Mouse (Mus musculus): ENCODE data around the gene Hbs1l.

Hbs1l gene

DNA sequence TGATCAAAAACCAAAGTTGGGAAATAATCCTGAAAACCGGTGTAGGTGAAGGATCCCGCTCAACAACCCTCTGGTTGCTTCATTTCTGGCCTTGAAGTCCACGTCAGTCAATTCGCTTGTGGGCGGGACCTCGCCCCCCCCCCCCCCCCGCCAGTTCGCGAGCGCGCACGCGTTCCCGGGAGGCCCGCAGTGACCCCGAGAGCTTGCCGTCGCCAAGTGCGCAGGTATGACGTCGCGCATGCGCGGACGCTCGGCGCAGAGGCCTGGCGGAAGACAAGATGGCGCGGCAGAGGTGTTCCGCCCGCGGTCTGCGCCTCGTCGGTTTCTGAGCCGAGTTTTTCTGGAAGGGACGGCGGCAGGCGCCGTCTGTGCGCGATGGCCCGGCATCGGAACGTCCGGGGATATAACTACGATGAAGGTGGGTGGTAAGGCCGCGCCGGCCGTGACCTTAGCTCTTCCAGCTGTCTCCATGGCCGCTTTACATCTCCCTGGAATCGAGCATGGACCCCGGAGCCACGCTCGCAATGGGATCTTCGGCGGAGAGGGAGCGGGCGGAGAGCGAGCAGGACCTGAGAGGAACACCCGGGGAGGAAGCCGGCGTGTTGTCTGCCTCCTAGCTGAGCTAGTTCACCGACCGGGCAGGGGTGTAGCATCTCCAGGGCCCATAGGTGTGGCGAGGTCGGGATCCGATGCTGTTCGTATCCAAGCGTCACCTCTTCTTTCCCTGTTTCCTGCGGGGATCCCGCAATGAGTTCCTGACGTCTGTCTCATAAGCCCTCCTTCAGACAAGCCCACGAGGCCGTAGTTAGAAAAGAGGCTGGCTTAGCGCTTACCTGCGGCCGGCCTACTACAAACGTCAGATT, at the start of gene Hbs1l:
Gene Hbs1l, plus strand, starts transcription at position 221 of the 863 bp plus-strand sequence.
- peak; percentile 94 for DNase-seq

DNA sequence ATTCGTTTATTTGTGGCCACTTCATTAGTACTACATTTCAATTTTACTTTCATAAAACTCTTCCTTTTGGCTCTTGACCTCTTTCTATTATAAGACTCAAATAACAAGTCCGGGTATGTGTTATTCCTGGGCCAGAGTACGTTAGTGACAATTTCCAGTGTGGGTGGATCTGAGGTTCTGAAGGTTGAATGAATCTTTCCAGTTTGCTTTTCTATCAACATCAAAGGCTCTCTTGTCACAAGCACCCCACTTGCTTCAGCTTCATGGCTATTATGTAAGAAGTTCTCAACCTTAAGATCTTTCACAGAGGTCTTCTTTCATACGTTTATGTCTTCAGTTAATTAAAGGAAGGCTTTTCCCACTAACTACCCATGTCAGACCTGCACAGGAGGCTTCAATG, 47.2 kb upstream of the Hbs1l start:
- DNase-seq = no peak

DNA sequence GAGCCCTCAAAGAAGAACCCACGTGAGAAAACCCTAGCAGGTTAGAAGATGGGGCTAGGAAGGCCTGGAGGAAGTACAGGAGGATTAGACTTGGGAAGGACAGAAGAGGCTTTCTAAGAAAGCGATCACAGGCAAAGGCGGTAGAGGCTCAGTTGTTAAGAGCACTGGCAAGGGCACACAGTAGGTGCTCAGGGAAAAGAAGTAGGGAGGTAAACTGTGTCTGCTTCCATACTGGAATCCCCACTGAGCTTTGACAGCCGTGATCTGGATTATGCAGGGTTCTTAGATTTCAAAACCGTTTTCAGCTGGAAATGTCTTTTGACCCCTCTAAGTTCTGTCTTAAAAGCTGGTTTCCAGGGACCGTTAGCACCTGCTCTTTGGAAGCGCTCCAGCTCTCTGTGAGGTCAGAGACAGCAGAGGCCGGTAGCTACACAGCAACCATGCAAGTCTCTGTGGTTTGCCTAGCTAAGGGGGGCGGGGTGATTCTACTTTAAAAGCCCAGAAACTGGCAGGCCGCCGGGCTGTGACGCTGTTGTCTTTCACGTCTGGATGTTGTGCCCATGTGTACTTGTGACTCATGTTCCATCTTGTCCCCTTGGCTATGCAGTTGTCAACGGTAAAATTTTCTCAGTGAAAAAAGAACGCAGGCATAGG, 43.8 kb upstream of the Hbs1l start:
- DNase-seq = peak; percentile 36

DNA sequence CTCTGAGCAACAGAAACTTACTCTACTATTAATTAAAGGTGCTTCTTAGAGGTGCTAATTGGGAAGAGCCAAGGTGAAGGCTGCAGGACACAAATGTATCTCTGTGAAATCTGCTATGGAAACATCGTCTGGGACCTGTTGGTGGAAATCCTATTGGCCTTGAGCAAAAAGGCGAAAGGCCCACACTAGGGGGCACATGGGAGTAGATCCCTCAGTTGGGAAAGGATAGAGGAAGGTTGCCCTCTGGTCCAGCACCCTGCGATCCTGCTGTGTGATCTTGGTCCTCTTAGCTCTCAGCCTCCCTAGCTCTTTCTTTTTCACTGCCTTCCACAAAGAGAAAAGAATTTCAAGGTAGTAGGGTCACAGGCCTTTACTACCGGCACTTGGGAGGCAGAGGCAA, 43.0 kb upstream of the Hbs1l start:
- no peak for DNase-seq

DNA sequence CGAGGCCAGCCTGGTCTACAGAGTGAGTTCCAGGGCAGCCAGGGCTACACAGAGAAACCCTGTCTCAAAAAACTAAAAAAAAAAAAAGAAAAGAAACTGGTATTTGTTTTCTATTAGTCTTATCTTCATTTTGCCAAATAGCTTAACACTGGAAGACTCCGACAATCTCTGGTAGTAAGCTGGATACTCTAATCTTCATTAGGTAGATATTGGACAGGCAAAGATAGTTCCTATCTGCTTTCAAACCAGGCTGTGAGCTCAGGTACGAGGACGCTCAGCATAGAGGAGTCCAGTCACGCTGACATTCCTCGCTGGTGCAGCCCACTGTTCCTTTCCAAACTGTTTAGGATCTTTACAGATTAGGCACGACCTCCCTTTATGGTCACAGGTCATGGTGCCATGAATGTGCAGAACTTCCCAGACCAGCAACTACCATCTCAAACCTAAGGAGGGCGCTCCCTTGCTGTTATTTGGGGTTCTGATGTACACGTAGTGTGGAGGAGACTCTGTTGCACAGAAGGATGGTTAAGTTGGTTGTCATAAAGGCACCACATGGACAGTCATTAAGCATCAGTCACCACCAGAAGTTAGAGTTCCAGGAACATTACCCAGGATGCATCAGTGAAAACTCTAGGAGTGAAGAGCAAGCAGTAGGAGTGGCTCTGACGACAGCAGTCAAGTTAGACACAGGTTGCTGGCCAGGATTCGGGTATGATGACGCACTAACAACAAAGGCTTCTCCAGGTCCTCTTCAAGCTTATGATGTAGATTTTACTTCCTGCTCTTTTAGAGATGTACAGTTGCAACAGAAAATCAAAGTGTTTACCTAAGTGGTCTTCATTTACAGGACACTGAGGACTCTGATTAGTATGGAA, 41.3 kb upstream of the Hbs1l start:
- no peak for DNase-seq

DNA sequence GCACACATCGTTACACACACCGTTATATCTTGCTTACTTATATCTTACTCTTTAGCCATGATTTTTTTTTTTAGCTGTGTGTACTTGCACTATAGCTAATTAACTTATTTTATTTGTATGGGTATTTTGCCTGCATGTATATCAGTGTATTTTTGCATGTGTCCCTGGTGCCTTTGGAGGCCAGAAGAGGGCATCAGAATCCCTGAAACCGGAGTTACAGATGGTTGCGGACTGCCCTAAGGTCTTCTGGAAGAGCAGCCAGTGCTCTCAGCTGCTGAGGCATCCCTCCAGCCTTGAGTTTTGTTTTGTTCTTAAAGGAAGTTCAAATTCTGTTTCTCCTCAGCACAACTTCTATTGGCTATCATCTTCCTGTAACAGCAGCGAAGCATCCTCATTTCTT, 38.5 kb upstream of the Hbs1l start:
- no peak for DNase-seq

DNA sequence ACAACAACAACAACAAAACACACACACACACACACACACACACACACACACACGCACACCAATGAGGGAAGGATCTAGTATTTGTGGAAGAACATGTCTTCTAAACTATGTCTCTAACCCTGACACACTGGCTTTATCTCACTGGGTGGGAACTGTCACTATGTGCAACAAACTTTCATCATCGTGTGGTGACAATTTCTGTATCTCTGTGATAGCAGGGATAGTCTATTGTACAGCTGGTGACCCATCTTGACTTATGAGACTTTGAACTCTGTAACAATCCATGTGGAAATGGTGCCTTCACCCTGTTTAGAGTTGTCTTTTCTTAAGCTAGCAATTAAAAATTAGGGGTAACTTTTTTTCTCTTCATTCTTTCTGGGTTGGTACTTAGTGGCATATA, 36.1 kb upstream of the Hbs1l start:
- no peak for DNase-seq

DNA sequence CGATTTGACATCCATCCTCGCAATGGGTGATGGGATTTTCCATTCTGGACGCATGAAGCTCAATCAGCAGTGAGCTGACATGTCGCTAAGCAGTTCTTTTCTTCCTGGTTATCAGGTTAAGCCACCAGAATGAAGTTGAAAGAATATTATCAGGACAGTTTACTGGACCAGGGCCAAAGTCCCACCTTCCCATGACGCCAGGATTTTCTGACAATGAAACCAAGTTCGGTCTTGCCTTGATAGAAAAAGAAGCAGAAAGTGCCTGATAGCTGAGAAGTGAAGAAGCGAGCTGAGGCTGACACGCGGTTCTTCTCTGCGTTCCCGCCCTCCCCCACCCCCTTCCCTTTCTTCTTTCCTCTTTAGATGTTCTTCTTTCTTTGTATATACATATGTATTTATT, 30.6 kb upstream of the Hbs1l start:
- no peak for DNase-seq

DNA sequence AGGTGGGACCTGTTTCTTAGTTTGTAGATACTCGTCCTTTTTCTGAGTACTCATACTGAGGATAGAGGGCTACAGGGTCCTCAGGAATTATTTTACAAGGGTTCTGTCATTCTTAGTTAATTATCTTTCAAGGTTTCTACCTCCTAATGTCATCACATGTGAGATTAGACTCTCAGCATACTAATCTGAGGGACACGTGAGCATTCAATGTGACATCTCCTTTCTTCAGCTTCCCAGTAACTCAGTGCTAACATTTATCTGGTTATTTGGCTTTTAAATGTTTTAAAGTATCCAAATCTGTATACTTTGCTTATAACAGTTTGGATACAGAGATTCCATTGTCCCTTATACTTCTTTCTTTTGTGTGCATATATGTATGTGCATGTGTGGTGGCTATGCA, 28.3 kb upstream of the Hbs1l start:
- no peak for DNase-seq

DNA sequence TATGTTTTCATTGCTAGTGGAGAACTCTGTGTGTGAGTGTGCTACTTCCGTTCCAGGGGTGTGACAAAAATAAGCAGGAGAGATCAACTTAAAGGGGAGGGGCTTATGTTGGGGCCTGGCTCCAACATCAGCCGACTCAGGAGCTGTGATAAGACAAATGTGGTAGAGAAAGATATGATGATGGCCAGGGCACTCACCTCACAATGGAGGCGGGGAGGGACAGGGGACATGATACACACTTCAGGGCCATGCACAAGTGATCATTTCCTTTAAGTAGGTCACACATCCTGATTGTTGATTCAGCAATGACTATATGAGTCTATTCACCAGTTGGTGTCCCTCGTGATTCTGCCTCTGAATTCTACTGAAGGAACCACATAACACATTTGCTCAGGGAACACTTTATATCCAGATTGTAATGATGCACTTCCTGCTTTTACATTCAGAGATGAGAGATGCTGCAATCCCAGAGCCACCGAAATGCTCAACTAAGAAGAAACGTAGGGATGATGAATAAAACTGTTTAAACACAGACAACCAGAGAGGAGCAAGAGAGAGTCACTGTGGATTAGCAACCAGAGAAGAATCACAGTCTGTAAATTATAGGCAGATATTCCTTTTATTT, 26.9 kb upstream of the Hbs1l start:
- no peak for DNase-seq

DNA sequence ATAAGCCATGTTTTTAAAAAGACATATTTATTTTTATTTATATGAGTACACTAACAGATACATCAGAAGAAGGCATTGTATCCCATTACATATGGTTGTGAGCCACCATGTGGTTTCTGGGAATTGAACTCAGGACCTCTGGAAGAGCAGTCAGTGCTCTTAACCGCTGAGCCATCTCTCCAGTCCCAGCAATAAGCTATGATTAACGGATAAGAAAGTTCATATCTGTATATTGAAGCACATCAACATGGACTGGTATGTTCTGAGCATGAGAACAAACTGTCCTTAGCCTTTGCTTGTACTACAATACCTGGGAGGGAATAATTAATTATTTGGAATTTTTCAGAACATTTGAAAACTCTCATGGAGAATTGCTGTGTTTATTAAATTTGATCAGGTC, 25.9 kb upstream of the Hbs1l start:
- DNase-seq = no peak

DNA sequence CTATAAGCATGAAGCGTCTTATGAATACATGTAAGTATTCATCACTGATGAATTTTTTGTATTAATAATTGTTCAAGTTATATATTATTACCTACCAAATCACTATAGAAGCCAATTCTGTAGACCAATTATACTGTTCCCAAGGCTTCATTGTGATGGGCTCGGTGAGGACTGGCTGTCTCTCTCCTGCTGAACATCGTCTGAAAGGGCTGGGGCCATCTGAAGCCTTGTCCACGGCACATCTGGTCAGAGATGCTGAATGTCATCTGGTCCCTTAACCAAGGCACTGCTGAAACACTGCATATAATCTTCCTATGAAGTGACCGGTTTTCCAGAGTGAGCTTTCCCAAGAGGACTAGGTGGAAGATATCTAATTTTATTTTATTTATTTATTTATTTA, 24.9 kb upstream of the Hbs1l start:
- DNase-seq = no peak

DNA sequence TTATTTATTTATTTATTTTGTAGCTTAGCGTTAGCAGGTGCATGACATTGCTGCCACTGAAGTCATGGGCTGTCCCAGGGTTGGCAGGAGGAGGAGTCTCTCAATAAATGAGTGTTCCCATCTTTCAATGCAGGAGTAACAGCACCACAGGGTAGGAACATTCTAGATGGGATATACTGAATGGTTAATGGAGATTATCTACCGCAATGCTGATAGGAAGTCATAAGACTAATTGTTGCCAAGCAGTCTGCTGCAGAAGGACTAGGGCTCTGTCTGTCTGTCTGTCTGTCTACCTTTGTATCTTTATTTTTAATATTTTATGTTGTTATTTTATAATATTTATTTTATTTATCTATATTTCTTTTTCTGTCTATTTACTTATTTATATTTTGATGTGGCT, 24.5 kb upstream of the Hbs1l start:
- DNase-seq = no peak

DNA sequence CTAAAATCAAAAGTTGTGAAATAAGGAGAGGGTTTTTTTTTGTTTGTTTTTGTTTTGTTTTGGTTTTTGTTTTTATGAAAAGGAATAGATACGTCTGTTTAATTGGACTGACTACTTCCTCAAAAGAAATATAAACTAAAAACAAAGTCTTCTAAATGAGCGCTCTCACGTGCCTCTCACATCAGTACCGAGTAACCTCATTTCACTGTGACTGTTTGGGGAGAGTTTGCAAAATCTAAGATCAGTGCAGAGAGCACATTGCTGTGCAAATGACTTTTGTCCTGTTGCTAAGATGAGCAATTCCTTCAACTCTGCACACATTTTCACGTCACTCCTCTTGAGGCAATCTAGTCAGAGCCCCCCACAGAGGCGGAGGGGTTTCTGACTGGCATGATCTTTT, 24.0 kb upstream of the Hbs1l start:
- no peak for DNase-seq

DNA sequence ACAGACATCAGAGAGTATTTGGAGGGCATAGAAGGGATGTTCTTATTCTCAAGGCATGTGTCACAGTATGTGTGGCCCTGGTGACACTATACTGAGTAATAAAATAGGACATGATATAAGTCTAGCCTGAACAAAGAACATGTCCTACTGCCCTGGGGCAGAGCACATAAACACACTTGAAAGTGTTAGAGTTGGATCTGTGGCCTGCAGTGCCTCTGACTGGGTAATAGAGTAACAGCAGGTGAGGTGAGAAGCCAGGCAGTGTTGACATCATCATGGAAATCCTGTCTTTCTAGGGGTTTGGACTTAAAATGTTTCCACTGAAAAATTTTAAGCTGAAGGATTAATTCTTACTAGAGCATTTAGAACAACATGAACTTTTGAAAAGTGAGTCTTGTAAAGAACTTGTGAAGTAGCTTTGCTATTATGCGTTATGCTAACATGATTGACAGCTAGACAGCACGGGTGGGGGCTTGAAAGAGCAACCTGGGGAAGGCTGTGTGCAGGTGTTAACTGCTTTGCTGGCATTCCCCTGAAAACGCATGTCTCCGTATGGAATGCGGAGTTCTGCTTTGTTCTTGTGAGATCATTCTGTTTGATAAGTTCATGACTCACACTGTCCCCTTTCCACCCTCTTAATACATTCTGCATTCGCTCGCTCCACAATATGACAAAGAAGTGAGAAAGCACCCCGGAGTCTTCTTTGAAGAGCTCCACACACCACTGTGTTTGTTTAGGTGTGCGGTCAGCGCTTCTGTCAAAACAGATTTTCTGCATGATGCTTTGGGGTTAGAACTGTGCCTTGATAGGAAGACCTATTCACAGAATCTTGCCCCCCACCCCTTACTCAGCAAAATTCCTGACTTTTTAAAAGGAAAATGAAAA, 8.3 kb upstream of the Hbs1l start:
- no peak for DNase-seq

DNA sequence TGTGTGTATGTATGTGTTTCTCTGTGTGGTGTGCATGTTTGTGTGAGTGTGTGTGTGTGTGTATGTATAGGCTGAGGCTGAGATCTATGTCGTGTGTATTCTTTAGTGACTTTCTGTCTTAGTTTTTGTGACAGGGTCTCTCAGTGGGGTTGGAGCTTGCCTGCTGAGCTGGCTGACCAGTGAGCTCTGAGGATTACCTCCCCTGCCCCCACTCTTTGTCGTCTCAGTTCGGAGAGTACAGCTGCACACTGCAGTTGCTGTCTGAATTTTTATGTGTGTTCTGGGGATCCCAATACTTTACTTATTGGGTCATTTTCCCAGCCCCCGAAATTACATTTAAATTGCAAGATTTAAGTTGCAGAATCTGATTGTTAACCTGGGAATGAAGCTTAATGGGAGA, 4.6 kb upstream of the Hbs1l start:
- no peak for DNase-seq

DNA sequence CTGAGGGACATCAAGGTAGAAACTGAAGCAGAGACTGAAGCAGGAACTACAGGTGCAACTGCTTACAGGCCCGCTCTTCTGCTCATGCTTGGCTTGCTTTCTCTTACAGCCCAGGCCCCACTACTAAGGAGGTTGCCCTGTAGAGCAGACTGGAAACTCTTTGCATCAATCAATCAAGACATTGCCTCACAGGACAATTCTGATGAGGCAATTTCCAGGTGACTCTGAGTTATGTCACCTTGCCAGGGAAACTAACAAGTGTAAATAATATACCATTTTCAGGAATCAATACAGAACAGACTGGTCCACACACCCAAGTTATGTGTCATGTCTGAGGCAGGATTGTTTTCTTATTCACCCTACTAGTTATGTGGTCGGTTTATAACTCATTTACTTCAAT, 1.6 kb upstream of the Hbs1l start:
- no peak for DNase-seq

DNA sequence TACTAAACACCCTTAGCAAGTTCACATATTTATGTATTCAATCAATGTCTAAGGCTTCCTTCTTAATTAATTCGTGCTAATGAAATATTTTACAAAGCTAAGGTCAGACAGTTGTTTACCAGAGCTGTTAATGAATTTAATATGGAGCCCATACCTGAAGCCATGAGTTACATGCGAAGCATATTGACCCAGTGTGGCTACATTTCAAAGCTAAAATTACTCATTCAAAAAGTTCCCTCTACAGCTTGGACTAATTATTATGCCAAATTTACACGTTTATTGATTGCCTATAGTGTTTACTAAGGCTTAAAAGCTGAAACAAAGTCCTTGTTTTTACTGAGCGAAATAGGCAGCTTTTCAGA, 401 bp upstream of the Hbs1l start:
- no peak for DNase-seq

DNA sequence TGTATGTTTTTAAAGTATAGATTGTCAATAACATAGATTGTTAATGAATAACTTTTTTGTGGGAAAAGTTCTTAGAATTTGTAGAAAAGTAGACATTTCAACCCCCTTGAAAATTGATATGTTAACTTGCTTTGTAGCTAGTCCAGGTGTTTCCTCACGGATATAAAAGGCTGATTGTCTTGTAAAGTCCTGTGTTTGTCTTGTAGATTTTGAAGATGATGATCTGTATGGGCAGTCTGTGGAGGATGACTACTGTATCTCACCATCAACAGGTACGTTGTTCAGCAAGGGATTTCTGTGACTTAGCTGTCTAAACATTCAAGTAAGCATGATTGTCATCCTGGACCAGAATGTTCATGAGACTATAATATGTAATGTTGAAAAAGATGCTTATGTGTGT, 3.2 kb downstream of the Hbs1l start:
- DNase-seq = no peak

DNA sequence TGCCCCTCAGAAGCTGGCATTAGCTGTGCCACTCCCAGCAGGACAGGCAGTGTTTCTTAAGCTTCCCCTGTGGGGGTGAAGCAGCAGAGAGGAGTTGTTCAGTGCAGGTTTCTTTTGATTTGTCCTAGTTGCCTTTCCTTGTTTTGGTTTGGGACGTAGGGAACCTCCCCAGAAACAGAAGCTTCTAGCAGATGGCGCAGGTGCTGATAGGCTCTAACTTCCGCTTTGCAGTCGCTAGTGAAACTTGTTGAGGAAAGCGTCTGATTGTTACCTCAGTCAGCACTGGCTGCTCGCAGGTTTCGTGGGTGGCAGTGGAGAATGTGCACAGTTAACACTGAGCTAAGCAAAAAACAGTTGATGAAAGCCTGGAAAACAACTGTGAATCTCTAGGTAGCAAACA, 6.0 kb downstream of the Hbs1l start:
- peak; percentile 21 for DNase-seq

DNA sequence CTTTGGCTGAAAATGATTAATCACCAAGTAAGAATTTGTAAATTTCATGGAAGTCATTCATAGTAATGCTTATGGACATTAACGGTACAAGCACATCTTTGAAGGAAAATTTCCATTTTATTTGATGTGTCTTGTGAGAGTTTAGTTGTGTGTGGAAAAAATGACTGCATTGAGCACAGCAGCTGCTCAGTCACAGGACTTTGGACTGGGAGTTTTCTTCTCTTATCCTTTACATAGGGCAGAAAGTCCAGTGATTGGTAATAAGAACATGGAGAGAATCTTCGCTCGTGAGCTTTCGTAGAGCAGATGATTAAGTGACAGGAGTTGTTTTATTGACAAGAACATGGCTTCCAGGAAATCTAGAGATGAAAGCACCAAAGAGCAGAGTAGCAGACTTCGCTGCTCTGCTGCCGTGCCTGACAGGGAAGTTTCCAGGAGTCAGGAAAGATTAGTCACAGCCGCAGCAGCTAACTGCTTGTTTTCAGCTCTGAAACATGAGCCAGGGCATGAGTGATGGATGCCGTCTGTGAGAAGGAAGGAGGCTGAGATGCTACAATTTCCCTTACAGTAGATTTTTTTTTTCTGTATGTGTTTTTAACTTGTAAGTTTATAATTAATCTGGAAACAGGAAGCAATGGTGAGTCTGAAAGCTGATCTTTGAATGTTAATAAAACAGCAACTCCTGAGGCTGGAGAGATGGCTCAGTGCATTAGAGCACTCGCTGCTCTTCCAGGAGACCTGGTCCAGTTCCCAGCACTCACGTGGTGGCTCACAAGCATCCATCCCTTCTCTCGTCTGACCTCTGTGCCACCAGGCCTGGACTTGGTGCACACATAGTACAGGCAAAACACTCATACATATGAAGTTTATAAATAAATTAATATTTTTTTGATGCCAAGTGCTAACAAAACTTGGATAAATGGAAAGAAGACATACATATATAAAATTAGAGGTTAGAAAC, 9.2 kb downstream of the Hbs1l start:
- no peak for DNase-seq

Measured in right cerebral cortex, adult 18-20 months (tissue).